Mouse (Mus musculus): ENCODE measurements at regions not wholly inside any gene's neighbourhood (a gene's known extent, or its start where the extent isn't known, plus 50 kb on each side); places are given as distances from the start of the nearest gene placed in this dataset.

DNA sequence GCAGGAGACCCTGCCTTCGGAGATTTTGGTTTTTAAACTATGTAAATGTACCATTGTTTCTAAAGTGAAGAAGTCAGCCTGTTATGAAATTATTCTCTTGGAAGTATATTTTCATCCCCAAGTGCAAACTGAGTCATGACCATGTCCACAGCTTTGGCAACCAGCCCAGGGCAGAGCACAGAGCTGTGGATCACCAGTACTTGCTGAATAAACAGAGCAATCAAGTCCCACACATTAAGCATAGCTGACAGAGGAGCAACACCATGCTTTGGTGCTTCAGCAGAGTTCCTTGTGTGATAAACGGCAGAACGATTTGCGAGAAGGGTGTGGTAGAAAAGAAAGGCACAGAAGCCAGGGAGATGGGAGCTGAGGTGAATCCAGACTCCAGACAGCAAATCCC is 191.3 kb downstream of the Lrig3 start:
- 57% methylated on average over 4 of the region's 4 CpGs for WGBS
- Histone ChIP-seq H3K9me3 (ENCODE audit: control insufficient read depth, low read length) (no peaks in the 10 kb centered on the region), H3K27me3 (ENCODE audit: control insufficient read depth, insufficient read depth, low read length) (no peaks in the 10 kb centered on the region), H3K9ac (ENCODE audit: low read depth, low read length) (no peak overlapping the region), H3K27ac (ENCODE audit: low read depth, low read length) (no peak overlapping the region), H3K4me1 (ENCODE audit: control insufficient read depth, insufficient read depth, low read length) (no peaks in the 10 kb centered on the region), H3K36me3 (ENCODE audit: control insufficient read depth, insufficient read depth, low read length) (no peaks in the 10 kb centered on the region), H3K4me3 (ENCODE audit: low read length) (no peak overlapping the region), H3K4me2 (replicated peaks; ENCODE audit: low read depth, low read length) (no peak overlapping the region)
- no peak for ATAC-seq (ENCODE audit: low FRiP score, low TSS enrichment)

DNA sequence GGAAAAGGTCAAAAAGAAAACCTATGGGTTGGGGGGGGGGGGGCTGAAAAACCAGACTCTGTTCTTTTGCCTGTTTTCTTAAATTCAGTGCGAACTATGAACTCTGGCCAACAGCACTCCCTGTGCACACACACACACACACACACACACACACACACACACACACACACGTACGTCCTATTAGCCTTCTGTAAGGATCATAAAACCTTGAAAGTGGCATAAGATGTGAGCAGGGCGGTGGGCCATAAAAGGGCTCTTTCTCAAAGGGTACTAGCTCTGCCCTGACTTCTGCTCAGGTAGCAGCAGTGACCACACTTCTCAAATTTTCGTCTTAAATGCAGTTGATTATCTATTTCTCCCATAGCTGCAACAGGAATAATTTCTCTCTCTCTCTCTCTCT is 199.2 kb downstream of the Lrig3 start:
- Histone ChIP-seq H3K36me3 (ENCODE audit: control insufficient read depth, insufficient read depth, low read length) (no peaks in the 10 kb centered on the region), H3K4me1 (ENCODE audit: control insufficient read depth, insufficient read depth, low read length) (no peaks in the 10 kb centered on the region), H3K4me3 (ENCODE audit: low read length) (no peak overlapping the region), H3K4me2 (replicated peaks; ENCODE audit: low read depth, low read length) (no peak overlapping the region), H3K9me3 (ENCODE audit: control insufficient read depth, low read length) (no peaks in the 10 kb centered on the region), H3K9ac (ENCODE audit: low read depth, low read length) (no peak overlapping the region), H3K27me3 (ENCODE audit: control insufficient read depth, insufficient read depth, low read length) (no peaks in the 10 kb centered on the region), H3K27ac (ENCODE audit: low read depth, low read length) (no peak overlapping the region)
- 49% methylated on average over 5 of the region's 5 CpGs for WGBS
- ATAC-seq (ENCODE audit: low FRiP score, low TSS enrichment) = no peak

DNA sequence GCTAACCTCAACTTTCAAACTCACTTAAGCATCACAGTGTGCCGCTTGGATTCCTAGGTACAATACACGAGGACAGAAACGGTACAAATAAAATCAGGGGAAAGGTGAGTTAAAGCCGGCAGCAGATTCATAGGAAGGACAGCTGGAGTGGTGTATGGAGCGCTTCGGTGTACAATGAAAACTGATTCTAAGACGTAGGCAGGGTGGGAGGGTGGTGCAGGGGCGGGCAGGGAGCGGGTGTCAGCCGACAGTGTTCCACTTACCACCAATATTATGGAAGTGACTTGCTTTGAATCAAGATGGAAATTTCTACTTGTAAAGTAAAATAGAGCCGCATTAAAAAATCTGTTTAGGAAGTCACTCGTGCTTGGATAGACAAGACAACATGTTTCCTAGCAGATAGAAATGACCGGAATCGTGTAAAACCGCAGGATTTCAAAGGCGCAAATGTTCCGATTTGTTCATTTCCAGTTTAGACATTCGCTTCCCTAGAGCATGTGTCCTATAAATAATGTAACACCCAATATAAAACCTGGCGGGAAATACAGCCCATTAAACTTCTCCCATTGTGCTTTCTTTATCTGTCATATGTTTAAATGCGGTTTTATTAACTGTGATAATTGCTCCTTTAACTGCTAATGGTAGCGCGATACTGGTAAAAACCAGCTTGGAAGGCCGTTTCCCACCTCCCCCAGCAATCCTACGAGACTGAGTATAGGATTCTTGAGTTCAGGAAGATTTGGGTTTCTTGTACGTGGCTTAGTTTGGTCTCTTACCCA is 203.3 kb downstream of the Lrig3 start:
- 89% methylated on average over 25 of the region's 25 CpGs for WGBS
- Histone ChIP-seq H3K4me1 (ENCODE audit: control insufficient read depth, insufficient read depth, low read length) (no peaks in the 10 kb centered on the region), H3K27ac (ENCODE audit: low read depth, low read length) (no peak overlapping the region), H3K9ac (ENCODE audit: low read depth, low read length) (no peak overlapping the region), H3K36me3 (ENCODE audit: control insufficient read depth, insufficient read depth, low read length) (no peaks in the 10 kb centered on the region), H3K9me3 (ENCODE audit: control insufficient read depth, low read length) (no peaks in the 10 kb centered on the region), H3K4me3 (ENCODE audit: low read length) (no peak overlapping the region), H3K27me3 (ENCODE audit: control insufficient read depth, insufficient read depth, low read length) (no peaks in the 10 kb centered on the region), H3K4me2 (replicated peaks; ENCODE audit: low read depth, low read length) (no peak overlapping the region)
- ATAC-seq (ENCODE audit: low FRiP score, low TSS enrichment) = no peak

DNA sequence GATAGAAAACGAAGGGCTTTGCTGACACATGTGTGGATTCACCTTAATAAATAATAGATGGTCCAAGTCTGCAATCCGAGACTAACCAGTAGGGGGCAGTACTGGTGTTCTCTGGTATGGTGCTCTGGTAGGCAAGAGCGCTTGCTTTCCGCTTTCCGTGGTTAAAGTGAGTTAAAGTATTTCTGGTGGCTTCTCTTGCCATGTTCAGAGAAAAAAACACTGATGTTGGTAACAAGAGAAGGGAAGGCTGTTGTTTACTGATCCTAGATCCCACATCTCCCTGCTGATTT is 203.9 kb downstream of the Lrig3 start:
- no peaks in the 10 kb centered on the region for H3K4me1 ChIP-seq (ENCODE audit: control insufficient read depth, insufficient read depth, low read length)
- ATAC-seq (ENCODE audit: low FRiP score, low TSS enrichment) = no peak
- no peaks in the 10 kb centered on the region for H3K9me3 ChIP-seq (ENCODE audit: control insufficient read depth, low read length)
- no peak overlapping the region for H3K27ac ChIP-seq (ENCODE audit: low read depth, low read length)
- H3K4me3 ChIP-seq (ENCODE audit: low read length) = no peak overlapping the region
- WGBS = 72% methylated on average over 5 of the region's 5 CpGs
- H3K27me3 ChIP-seq (ENCODE audit: control insufficient read depth, insufficient read depth, low read length) = no peaks in the 10 kb centered on the region
- no peaks in the 10 kb centered on the region for H3K36me3 ChIP-seq (ENCODE audit: control insufficient read depth, insufficient read depth, low read length)
- H3K9ac ChIP-seq (ENCODE audit: low read depth, low read length) = no peak overlapping the region
- no peak overlapping the region for H3K4me2 ChIP-seq (replicated peaks; ENCODE audit: low read depth, low read length)

DNA sequence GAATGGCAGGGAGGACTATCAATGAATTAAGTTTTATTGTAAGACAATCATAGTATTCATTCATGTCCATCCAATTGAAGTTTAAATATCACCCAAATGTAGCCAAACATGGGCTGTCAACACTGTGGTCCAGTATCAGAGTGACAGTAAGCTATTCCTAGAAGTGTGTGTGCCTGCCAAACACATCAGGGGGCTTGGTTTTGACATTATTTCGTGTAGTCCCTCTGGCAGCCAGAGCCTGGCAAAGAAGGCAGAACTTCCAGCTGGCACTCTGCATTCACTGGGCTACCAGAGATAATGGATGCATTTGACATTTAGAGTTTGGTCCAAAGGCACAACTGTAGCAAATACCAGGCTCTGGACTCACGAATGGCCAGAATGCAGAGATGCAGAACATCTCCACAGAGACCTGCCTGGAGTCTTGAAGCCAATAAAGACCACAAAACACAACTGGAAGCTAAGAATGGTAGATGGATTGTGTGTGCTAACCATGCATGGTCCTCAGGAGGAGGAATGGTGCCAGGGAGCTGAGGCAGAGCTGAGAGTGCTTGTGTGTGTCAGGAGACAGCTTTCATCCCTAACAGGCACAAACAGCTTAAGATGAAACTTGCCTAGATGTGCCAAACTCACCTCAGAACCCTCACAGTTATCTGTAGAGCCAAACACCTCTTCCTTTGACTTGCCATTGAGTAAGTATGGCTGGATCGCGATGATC is 210.9 kb downstream of the Lrig3 start:
- H3K9me3 ChIP-seq (ENCODE audit: control insufficient read depth, low read length) = no peaks in the 10 kb centered on the region
- no peak overlapping the region for H3K4me2 ChIP-seq (replicated peaks; ENCODE audit: low read depth, low read length)
- H3K9ac ChIP-seq (ENCODE audit: low read depth, low read length) = no peak overlapping the region
- no peaks in the 10 kb centered on the region for H3K36me3 ChIP-seq (ENCODE audit: control insufficient read depth, insufficient read depth, low read length)
- no peaks in the 10 kb centered on the region for H3K4me1 ChIP-seq (ENCODE audit: control insufficient read depth, insufficient read depth, low read length)
- no peaks in the 10 kb centered on the region for H3K27me3 ChIP-seq (ENCODE audit: control insufficient read depth, insufficient read depth, low read length)
- no peak overlapping the region for H3K27ac ChIP-seq (ENCODE audit: low read depth, low read length)
- ATAC-seq (ENCODE audit: low FRiP score, low TSS enrichment) = no peak
- 93% methylated on average over 4 of the region's 4 CpGs for WGBS
- H3K4me3 ChIP-seq (ENCODE audit: low read length) = no peak overlapping the region

DNA sequence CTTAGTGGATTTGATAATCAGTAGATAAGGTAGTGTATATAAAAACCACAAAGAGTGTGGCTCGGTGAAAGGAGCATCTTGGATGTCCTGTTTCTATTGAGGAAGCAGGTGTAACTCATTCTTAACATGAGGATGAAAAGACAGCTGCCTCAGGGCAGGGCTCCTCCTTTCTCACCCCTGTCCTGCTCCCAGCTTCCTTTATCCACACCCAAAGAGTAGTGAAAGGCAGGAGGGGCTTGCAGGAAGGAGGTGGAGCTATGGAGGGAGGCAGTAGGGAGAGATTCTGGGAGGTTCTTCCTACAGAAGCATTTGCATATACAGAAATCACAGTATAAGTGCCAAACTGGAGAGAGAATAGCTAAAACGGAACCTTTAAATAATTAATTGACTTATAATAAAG is 216.4 kb downstream of the Lrig3 start:
- Histone ChIP-seq H3K4me1 (ENCODE audit: control insufficient read depth, insufficient read depth, low read length) (no peaks in the 10 kb centered on the region), H3K4me3 (ENCODE audit: low read length) (no peak overlapping the region), H3K27me3 (ENCODE audit: control insufficient read depth, insufficient read depth, low read length) (no peaks in the 10 kb centered on the region), H3K4me2 (replicated peaks; ENCODE audit: low read depth, low read length) (no peak overlapping the region), H3K27ac (ENCODE audit: low read depth, low read length) (no peak overlapping the region), H3K9me3 (ENCODE audit: control insufficient read depth, low read length) (peaks cover 4% of the 10 kb centered on the region; the same call in 1 of the 2 replicates), H3K9ac (ENCODE audit: low read depth, low read length) (no peak overlapping the region), H3K36me3 (ENCODE audit: control insufficient read depth, insufficient read depth, low read length) (no peaks in the 10 kb centered on the region)
- ATAC-seq (ENCODE audit: low FRiP score, low TSS enrichment) = no peak
- WGBS = 91% methylated on average over 2 of the region's 2 CpGs

DNA sequence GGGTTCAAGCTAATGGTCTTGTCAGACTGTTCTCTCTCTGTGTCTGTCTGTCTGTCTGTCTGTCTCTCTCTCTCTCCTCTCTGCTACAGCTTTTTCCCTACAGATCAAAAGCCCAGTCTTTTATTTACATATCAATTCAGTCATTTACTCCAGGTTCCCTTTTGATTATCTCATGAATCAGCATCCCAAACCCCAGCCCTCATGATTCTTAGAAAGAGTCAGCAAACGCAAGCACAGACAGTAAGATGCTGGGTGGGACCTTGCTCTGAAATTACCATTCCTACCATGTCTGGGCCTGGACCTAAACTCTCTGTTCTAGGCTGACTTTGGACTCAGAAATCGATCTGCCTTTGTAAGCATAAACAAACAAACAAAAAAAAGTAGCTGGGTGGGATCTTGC is 218.0 kb downstream of the Lrig3 start:
- 82% methylated on average over 2 of the region's 2 CpGs for WGBS
- Histone ChIP-seq H3K9me3 (ENCODE audit: control insufficient read depth, low read length) (peaks cover 4% of the 10 kb centered on the region; the same call in 1 of the 2 replicates), H3K27me3 (ENCODE audit: control insufficient read depth, insufficient read depth, low read length) (no peaks in the 10 kb centered on the region), H3K9ac (ENCODE audit: low read depth, low read length) (no peak overlapping the region), H3K4me2 (replicated peaks; ENCODE audit: low read depth, low read length) (no peak overlapping the region), H3K27ac (ENCODE audit: low read depth, low read length) (no peak overlapping the region), H3K4me1 (ENCODE audit: control insufficient read depth, insufficient read depth, low read length) (no peaks in the 10 kb centered on the region), H3K36me3 (ENCODE audit: control insufficient read depth, insufficient read depth, low read length) (no peaks in the 10 kb centered on the region), H3K4me3 (ENCODE audit: low read length) (no peak overlapping the region)
- ATAC-seq (ENCODE audit: low FRiP score, low TSS enrichment) = no peak

DNA sequence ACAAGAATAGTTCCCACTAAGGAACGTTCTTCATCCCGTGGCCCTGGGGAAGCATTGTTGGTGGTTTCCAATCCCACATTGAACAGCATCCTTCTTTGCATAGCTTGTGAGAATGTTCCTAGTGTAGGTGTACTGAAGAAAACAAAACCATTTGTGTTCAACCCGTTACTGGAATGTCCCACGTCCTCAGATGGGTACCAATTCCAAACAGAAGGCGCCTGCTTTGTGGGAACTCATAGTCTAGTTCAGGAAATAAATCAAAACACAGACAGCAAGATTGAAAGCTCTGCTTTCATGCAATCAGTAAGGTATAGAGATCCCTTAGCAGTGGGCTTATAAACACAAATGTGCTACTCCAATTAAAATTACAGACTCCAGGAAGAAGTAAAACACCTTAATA is 219.4 kb downstream of the Lrig3 start:
- Histone ChIP-seq H3K4me1 (ENCODE audit: control insufficient read depth, insufficient read depth, low read length) (no peaks in the 10 kb centered on the region), H3K27ac (ENCODE audit: low read depth, low read length) (no peak overlapping the region), H3K36me3 (ENCODE audit: control insufficient read depth, insufficient read depth, low read length) (no peaks in the 10 kb centered on the region), H3K9ac (ENCODE audit: low read depth, low read length) (no peak overlapping the region), H3K4me2 (replicated peaks; ENCODE audit: low read depth, low read length) (no peak overlapping the region), H3K4me3 (ENCODE audit: low read length) (no peak overlapping the region), H3K9me3 (ENCODE audit: control insufficient read depth, low read length) (peaks cover 4% of the 10 kb centered on the region; the same call in 1 of the 2 replicates), H3K27me3 (ENCODE audit: control insufficient read depth, insufficient read depth, low read length) (no peaks in the 10 kb centered on the region)
- 89% methylated on average over 5 of the region's 5 CpGs for WGBS
- no peak for ATAC-seq (ENCODE audit: low FRiP score, low TSS enrichment)

DNA sequence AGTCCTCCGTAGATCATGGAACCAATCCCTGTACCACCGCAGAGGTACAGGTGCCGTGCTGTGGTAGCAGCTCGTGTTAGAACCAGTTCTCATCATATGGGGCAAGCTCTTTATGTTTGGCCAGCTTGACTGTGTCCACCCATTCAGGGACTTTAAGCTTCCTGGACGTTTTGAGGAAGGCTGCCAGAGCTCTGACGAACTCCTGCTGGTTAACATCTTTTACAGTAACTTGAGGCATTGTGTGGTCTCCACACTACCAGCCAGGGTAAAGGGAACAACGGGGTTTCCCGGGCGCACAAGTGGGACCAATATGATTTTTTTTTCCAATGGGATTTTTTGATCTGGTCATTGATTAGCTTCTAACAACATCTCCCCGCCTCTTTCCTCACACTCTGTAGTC is 220.1 kb downstream of the Lrig3 start:
- Histone ChIP-seq H3K9ac (ENCODE audit: low read depth, low read length) (no peak overlapping the region), H3K4me2 (replicated peaks; ENCODE audit: low read depth, low read length) (no peak overlapping the region), H3K36me3 (ENCODE audit: control insufficient read depth, insufficient read depth, low read length) (no peaks in the 10 kb centered on the region), H3K27me3 (ENCODE audit: control insufficient read depth, insufficient read depth, low read length) (no peaks in the 10 kb centered on the region), H3K4me3 (ENCODE audit: low read length) (no peak overlapping the region), H3K9me3 (ENCODE audit: control insufficient read depth, low read length) (peaks cover 4% of the 10 kb centered on the region; the same call in 1 of the 2 replicates), H3K27ac (ENCODE audit: low read depth, low read length) (no peak overlapping the region), H3K4me1 (ENCODE audit: control insufficient read depth, insufficient read depth, low read length) (no peaks in the 10 kb centered on the region)
- no peak for ATAC-seq (ENCODE audit: low FRiP score, low TSS enrichment)
- 90% methylated on average over 10 of the region's 10 CpGs for WGBS
